Mouse (Mus musculus) hindbrain, embryonic 14.5 days (tissue): ENCODE measurements at regions not wholly inside any gene's neighbourhood (a gene's known extent, or its start where the extent isn't known, plus 50 kb on each side); places are given as distances from the start of the nearest gene placed in this dataset.

Source experiments
- ATAC-seq: fragments of 200-750 bp; cut with Nextera tagmentation; 2 replicates; pipeline ENCODE4 v1.8.0; 2017; ENCODE audit warnings: moderate number of reproducible peaks, mild to moderate bottlenecking, moderate TSS enrichment, moderate library complexity; ENCODE audit not compliant: low FRiP score
- DNase-seq: peaks from one replicate; pipeline ENCODE4 v3.0.0-alpha.2; 2015; ENCODE audit warnings: low spot score
- H3K27ac ChIP-seq: fragments of 300-500 bp; sonication (generic); 2 replicates; pipeline ENCODE4 v1.5.1; 2014; ENCODE audit warnings: mild to moderate bottlenecking, moderate library complexity
- H3K27me3 ChIP-seq: fragments of 300-500 bp; sonication (generic); 2 replicates; pipeline ENCODE4 v1.6.1; 2014; ENCODE audit warnings: mild to moderate bottlenecking, low read length, mixed read lengths; ENCODE audit not compliant: control insufficient read depth, insufficient read depth
- H3K36me3 ChIP-seq: fragments of 300-500 bp; sonication (generic); replicated peaks from 2 replicates; pipeline ENCODE4 v1.6.1; 2014; ENCODE audit not compliant: control insufficient read depth, insufficient read depth
- H3K4me1 ChIP-seq: fragments of 300-500 bp; sonication (generic); replicated peaks from 2 replicates; pipeline ENCODE4 v1.6.1; 2014; ENCODE audit warnings: antibody characterized with exemption, low read length, mixed read lengths; ENCODE audit not compliant: control insufficient read depth, insufficient read depth
- H3K4me2 ChIP-seq: fragments of 300-500 bp; sonication (generic); replicated peaks from 2 replicates; pipeline ENCODE4 v1.6.1; 2014; ENCODE audit warnings: mild to moderate bottlenecking, moderate library complexity
- H3K4me3 ChIP-seq: fragments of 300-500 bp; sonication (generic); replicated peaks from 2 replicates; pipeline ENCODE4 v1.5.1; 2014; ENCODE audit warnings: mild to moderate bottlenecking, low read length
- H3K9ac ChIP-seq: fragments of 300-500 bp; sonication (generic); 2 replicates; pipeline ENCODE4 v1.6.1; 2014
- H3K9me3 ChIP-seq: fragments of 300-500 bp; sonication (generic); 2 replicates; pipeline ENCODE4 v1.6.1; 2016; ENCODE audit warnings: low read length; ENCODE audit not compliant: control insufficient read depth
- WGBS: fragments of 180-500 bp; shearing (Covaris S2); extraction: QIAGEN DNeasy Blood & Tissue Kit; methylation state at CpG from one replicate; pipeline ENCODE4 v1.1.7; 2014; 5-methylcytosine and 5-hydroxymethylcytosine counted together

DNA sequence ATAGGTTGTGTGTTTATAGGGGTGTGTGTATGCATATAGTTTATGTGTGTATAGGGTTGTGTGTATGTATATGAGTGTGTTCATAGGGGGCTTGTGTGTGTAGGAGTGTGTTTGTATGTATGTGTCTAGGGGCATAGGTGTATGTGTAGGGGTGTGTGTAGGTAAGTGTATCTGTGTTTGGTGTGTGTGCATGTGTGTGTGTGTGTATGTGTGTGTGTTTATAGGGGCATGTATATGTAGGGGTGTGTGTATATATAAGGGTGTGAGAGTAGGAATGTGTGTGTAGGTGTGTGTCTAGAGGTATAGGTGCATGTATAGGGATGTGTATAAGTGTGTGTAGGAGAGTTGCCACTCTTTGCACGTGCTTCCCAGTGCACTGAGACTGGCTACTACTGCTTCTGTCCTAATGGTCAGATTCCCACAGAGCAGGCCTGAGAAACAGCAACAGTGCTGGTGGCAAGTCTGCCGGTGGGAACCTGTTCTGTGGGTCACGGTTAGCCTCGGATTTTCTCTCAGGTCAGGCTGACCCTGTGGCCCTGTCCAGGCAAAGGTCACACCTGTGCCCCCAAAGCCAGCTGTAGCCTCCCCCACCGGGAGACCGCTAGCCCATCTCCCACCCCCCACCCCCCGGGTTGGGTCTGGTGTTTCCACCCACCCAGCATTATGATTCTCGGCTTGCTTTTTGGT, 90.5 kb upstream of the Itga6 start:
- no peaks in the 10 kb centered on the region for H3K36me3 ChIP-seq
- 8% methylated on average over 8 of the region's 8 CpGs for WGBS

DNA sequence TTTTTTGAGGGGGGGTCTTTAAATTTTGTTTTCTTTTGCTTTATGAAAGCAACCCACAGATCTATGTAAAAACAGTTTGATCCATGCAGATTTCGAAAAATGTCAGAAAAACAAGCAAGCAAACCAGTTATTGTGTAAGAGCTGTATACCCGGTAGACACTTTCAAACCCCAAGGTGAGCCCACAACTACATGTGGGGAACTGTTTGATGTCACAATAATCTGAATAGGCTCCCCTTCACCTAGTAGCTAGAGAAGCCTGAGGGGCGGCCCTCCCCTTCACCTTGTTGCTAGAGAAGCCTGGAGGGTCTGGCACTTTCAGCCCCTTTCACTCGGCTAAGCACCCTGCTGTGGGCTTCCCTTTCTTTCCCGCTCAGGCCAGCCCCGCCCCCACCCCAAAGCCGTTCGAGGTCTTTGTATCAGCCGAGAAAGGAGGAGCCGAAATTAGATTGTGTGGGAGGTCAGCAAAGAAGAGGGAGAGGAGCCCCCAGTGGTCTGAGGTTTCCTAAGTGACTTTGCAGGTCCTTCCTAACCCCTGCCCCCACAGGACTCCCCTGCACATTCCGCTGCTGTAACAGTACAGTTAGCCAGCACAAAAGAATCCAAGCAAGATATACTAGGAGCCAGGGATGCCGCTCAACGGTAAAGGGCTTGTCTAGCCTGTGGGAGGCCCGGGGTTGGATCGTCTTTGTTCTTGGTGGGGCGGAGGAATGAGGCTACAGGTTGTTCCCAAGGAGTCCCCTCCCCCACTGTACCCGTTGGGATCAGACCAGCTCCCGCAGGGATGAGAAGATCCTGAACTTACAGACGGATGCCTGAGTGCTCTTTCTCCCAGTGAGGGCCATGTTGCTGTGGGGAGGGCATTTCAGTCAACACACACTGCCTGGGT, 89.7 kb upstream of the Itga6 start:
- 1% methylated on average over 19 of the region's 19 CpGs for WGBS

More for the DNA sequence above, 90.5 kb upstream of the Itga6 start:
- no peak overlapping the region for H3K9ac ChIP-seq
- H3K27ac ChIP-seq: no peak overlapping the region
- H3K4me1 ChIP-seq: peaks cover 25% of the 10 kb centered on the region
- H3K9me3 ChIP-seq: no peaks in the 10 kb centered on the region
- DNase-seq: no peak
- ATAC-seq: 0 out of 2 replicates have a peak, but pooled peaks have one; percentile 21
- H3K4me3 ChIP-seq: no peak overlapping the region
- H3K4me2 ChIP-seq: no peak overlapping the region
- no peaks in the 10 kb centered on the region for H3K27me3 ChIP-seq

DNA sequence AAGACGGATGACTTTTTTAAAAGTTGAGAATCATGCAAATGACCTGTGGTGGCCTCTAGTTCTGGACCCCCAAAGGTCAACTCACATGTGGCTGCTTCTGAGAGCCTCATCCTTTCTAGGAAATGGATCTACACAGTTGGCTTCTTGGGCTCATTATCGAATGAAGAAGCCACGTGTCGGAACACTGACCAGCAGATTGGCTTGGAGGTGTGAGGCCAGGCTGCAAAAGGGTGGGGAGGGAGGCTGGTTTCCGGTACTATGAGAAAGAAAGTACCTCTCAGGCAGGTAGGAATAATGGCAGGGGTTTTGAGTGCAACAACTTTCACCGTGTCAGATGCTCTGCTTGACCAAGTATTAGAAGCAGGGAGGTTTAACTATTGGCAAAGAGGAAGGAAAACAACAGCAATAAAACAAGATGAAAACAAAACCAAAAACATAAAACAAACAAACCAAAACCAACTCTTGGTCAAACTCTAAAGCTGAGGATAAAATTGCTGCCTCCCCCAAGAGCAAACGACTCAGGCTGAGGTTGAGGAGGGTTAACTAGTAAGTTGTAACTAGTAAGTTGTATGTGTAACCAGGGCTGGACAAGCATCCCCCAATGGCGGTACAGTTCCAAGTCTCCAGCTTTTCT, 88.7 kb upstream of the Itga6 start:
- Histone ChIP-seq H3K27ac (no peak overlapping the region), H3K27me3 (no peaks in the 10 kb centered on the region), H3K4me3 (no peak overlapping the region), H3K9ac (no peak overlapping the region), H3K36me3 (no peaks in the 10 kb centered on the region), H3K4me1 (peaks cover 22% of the 10 kb centered on the region), H3K9me3 (no peaks in the 10 kb centered on the region), H3K4me2 (no peak overlapping the region)
- DNase-seq (no peak), ATAC-seq (no peak)
- WGBS: 59% methylated on average over 8 of the region's 8 CpGs

More for the DNA sequence above, 89.7 kb upstream of the Itga6 start:
- no peak overlapping the region for H3K27ac ChIP-seq
- peaks cover 25% of the 10 kb centered on the region for H3K4me1 ChIP-seq
- H3K36me3 ChIP-seq: no peaks in the 10 kb centered on the region
- ATAC-seq (peak; percentile 48), DNase-seq (peak; percentile 48)
- H3K9me3 ChIP-seq: no peaks in the 10 kb centered on the region
- peak overlapping the region; percentile 48 for H3K4me2 ChIP-seq
- no peaks in the 10 kb centered on the region for H3K27me3 ChIP-seq
- peak overlapping the region; percentile 53 for H3K9ac ChIP-seq
- peak overlapping the region; percentile 18 for H3K4me3 ChIP-seq

DNA sequence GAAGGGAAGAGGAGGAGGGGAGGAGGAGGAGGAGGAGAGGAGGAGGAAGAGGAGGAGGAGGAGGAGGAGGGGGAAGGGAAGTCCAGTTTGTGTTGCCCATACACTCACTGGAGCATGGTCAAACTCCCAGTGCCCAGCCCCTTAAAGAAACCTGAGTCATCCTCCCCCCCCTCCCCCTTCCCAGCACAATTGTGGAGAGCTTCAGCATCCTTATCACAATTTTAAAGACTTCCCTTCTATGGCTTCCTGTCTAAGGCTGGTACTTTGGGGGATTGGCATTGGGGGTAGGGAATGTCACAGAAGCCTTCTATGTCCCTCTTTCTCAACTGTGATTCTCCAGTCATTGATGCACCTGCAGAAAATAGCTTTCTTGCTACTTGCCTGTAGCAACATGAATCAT, 84.0 kb upstream of the Itga6 start:
- Histone ChIP-seq H3K27me3 (no peaks in the 10 kb centered on the region), H3K9me3 (no peaks in the 10 kb centered on the region), H3K36me3 (no peaks in the 10 kb centered on the region), H3K4me1 (no peaks in the 10 kb centered on the region), H3K9ac (no peak overlapping the region), H3K27ac (no peak overlapping the region), H3K4me3 (no peak overlapping the region), H3K4me2 (no peak overlapping the region)
- ATAC-seq (no peak), DNase-seq (no peak)

DNA sequence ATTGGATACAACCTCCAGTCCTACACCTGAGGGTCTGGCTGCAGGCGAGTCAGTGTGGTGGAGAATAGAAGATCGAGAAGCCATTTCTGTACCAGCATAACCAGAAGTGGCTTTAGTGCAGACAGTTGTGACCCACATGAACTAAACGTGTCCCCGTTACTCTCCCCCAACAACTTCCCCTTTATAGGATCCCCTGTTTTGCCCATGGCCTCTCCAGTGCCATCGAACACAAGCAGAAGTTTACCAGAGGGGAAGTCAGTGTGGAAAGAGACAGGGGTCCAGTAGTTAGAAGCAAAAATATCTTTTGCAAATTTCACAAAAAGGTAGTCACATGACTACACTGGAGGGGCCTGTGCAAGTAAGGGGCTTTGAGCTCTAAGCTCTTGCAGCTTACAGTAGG, 83.4 kb upstream of the Itga6 start:
- no peak for DNase-seq
- 94% methylated on average over 5 of the region's 5 CpGs for WGBS
- Histone ChIP-seq H3K4me3 (no peak overlapping the region), H3K9ac (no peak overlapping the region), H3K36me3 (no peaks in the 10 kb centered on the region), H3K27ac (no peak overlapping the region), H3K4me2 (no peak overlapping the region), H3K4me1 (no peaks in the 10 kb centered on the region), H3K27me3 (no peaks in the 10 kb centered on the region), H3K9me3 (no peaks in the 10 kb centered on the region)
- no peak for ATAC-seq

DNA sequence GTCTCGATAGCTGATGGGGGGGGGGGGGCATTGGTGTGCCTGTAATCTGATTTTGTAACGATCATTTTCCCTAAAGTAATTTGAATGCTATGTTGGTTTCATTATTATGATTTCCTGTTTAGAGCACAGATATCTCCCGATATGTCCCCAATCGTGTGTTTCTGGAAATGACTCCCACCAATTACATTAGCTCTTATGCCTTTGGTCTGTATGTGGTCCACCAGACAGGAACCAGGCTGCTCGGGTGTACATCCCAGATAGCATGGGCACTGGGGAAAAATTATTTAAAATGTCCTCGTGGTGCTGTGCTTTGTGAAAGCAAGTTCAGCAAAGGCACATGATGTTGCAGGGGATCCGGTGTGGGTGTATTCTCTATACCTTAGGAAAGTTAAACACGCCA, 82.0 kb upstream of the Itga6 start:
- H3K4me1 ChIP-seq: no peaks in the 10 kb centered on the region
- no peak overlapping the region for H3K4me2 ChIP-seq
- H3K36me3 ChIP-seq: no peaks in the 10 kb centered on the region
- no peak for ATAC-seq
- no peaks in the 10 kb centered on the region for H3K9me3 ChIP-seq
- H3K4me3 ChIP-seq: no peak overlapping the region
- no peak overlapping the region for H3K27ac ChIP-seq
- no peaks in the 10 kb centered on the region for H3K27me3 ChIP-seq
- WGBS: 89% methylated on average over 8 of the region's 8 CpGs
- H3K9ac ChIP-seq: no peak overlapping the region
- no peak for DNase-seq

DNA sequence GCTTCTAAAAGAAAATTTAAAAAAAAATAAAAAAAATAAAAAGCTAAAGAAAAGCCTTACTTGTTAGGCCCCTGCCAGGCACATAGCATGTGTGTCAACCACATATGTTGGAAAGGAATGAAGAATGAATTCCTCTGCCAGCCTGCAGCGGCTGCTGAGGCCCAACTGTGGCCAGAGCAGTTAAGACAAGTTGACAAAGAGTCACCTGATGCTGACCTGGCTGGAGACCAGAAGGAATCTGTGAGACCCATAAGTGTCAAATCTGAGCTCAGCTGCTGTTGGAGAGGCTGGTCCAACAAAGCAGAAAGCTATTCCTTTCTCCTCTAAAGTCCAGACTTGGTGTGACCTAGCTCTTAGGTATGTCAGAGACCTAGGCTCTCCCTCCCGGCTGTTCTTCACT, 78.5 kb upstream of the Itga6 start:
- H3K36me3 ChIP-seq: no peaks in the 10 kb centered on the region
- ATAC-seq (no peak), DNase-seq (no peak)
- H3K9me3 ChIP-seq: no peaks in the 10 kb centered on the region
- no peaks in the 10 kb centered on the region for H3K27me3 ChIP-seq
- no peak overlapping the region for H3K4me2 ChIP-seq
- no peak overlapping the region for H3K9ac ChIP-seq
- no peak overlapping the region for H3K4me3 ChIP-seq
- no peak overlapping the region for H3K27ac ChIP-seq
- WGBS: 84% methylated on average over 2 of the region's 2 CpGs
- H3K4me1 ChIP-seq: no peaks in the 10 kb centered on the region

DNA sequence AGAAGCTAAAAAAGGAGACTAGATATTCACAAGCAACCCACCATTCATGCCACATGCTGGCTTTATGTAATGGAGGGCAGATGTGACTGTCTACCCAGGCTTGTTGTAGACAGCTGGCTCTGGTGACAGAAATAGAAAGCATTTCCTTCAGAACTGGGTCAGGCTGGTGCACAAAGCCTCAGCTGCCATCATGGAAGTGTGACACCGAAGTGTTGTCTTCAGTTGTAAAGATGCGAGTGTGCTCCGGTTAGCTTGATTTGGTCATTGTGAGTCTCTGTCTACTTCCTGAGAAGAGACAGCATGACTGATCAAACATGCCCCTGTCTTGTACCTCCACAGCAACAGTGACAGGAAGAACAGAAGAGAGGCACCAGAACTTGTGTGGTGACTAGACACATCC, 77.7 kb upstream of the Itga6 start:
- H3K4me2 ChIP-seq: no peak overlapping the region
- no peak overlapping the region for H3K4me3 ChIP-seq
- ATAC-seq (no peak), DNase-seq (no peak)
- no peaks in the 10 kb centered on the region for H3K36me3 ChIP-seq
- 89% methylated on average over 3 of the region's 3 CpGs for WGBS
- H3K27me3 ChIP-seq: no peaks in the 10 kb centered on the region
- no peak overlapping the region for H3K27ac ChIP-seq
- H3K9ac ChIP-seq: no peak overlapping the region
- H3K9me3 ChIP-seq: no peaks in the 10 kb centered on the region
- no peaks in the 10 kb centered on the region for H3K4me1 ChIP-seq

DNA sequence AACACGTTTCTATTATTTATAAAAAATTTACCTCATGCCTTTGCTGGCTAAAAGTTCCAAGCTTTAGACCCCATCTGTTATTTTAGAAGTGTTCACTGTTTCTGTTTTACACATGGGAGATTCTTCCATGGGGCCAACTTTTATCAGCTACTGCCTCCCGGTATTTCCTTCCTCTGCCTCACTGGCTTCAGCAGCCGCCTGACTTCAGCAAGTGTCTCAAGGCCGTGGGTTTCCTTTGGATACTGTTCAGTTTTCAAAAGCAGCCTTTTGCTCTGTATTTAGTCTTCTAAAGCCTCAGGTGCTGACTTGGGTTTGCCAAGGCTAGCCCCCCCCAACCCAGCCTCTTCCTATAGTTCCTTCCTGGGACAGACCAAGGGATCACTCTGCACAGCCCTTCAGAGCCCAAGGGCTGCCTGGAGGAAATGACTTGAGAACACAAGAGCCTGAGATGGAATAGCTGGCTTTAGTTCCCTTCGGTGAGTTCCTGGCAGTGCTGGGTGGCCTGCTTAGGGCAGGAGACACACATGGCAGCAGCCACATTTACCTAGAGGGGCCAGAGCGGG, 75.1 kb upstream of the Itga6 start:
- Histone ChIP-seq H3K9ac (no peak overlapping the region), H3K36me3 (no peaks in the 10 kb centered on the region), H3K4me2 (no peak overlapping the region), H3K4me1 (no peaks in the 10 kb centered on the region), H3K27ac (no peak overlapping the region), H3K9me3 (no peaks in the 10 kb centered on the region), H3K4me3 (no peak overlapping the region), H3K27me3 (no peaks in the 10 kb centered on the region)
- 86% methylated on average over 6 of the region's 6 CpGs for WGBS
- DNase-seq: no peak
- ATAC-seq: no peak
